Mouse (Mus musculus) lung, postnatal 14 days (tissue): ENCODE measurements at regions not wholly inside any gene's neighbourhood (a gene's known extent, or its start where the extent isn't known, plus 50 kb on each side); places are given as distances from the start of the nearest gene placed in this dataset.
"Not testable (repeated sequence)": the region's sequence is repeated elsewhere in the genome, so short reads cannot be mapped to it uniquely, and the experiment has no call there.

Experiments
- DNase-seq: peaks from one replicate; pipeline ENCODE4 v3.0.0; 2021

DNA sequence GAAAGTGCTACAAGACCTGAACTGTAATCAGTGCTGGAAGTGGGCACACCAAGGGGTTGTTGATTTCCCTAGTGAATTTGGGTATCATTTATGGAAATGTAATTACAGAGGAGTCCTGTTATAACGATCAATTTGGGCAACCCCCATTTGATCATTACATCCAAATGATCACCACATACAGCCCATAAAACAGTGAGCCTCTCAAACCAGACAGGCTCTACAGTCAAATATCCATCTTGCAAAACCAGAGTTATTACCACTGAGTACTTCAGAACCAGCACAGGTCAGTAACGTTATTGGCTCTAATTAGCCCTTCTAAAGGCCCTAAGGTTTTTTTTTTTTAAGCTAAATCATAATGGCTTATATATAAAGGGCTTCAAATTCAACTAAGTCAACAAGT lies 934.4 kb downstream of the Ttll7 start:
- DNase-seq, result no peak

DNA sequence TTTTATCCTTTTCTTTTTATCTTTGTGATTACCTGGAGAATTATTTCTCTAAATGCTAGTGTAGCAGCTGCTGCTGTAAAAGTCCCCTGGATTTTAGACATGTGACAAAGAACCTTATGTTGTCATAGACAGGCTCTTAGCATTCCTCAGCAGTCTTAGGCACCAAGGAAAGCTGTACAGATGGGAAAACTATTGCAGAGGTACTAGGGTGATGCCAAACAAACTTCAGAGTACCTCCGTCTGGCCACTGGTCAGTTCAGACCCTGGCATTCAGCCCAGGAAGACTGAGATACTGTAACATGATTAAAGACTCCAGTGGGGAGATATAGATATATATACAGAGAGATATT lies 898.6 kb downstream of the Ttll7 start:
- DNase-seq, result no peak

DNA sequence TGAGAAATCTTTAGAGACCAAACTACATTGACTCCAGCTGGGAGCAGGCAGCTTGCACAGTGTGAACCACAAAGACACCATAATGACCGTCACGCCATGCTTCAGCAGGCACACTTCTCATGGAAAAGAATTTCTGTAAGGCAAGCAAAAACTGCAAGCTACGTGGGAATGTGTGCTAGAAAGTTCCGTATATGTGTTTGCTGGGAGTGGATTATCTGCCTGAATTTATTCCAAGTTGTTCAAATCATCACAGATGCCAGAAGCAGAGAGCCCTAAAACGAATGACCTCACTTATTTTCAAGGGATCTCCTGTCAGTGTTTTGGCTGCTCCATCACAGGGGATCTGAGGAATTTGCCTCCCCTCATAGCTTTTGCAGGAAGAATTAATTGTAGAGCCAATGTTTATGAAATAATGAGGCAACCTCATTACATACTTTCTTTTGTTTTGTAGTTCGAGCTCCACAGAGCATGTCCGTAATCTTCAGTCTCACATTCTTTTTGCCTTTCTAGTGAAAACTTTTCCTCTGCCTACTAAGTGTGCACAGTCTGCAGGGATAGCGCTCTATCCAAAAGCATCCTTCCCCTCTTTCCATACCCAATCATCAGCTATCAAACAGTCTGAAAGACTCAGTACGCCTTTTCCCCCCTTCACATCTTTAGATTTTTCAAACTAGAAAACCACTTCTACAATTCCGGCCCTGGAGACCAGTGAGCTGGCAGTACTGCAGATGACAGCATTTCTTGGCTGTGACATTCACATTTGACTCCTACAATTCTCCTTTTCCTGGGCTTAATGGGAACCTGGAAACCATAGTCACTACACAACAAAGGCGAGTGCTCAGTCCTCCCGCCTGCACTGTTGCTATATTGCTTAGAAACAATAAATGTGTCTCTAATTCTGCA lies 898.0 kb downstream of the Ttll7 start:
- no peak for DNase-seq

DNA sequence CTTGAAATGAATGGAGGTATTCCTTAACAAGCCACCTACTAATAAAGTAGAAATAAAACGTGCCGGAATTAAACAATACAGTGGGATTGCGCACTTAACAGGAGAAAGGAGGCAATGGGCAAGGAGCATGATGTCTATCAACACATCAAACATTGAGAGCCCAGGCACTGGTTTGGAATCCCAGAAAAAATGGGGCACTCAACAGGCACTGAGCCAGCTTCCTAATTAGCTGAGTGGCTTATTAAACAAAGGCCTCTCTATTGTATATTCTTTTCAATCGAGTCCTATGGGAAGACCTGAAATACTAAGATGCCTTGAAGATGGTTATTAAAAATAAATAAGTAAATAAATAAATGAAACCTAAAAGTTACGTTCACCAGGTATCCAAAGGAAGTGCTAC lies 897.3 kb downstream of the Ttll7 start:
- DNase-seq, result no peak

DNA sequence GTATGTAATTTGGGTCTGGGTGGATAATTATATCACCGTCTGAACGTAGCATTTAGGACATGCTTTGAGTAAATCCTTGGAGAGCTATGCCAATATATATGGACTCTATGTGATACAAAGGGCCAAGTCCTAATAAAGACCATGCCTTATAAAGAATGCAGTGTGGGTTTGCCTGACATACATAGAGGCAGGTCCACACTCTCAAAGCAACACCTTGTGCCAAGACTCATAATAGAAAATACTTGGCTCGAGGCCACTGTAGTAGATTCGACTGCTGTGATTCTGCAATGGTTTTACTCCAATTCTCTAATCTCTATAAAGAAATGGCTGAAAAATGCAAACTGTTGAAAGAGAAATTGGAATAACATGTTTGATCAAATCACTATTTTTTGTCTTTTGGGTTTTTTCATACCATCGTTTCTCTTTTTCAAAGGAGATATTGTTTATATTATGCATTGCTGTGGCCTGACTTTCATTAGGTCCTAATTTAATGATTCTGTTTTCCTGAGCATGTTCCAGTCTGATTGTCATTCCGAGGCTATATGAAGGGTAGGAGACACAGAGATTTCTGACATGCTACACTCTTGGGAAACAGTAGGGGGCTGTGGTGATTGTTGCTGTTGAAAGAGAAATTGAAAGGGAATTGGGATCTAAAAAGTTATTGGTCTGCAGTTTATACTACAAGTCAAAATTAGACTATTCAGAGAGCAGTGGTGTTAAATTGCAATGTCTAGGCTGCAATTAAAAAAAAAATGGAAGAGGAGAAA lies 884.7 kb downstream of the Ttll7 start:
- no peak for DNase-seq

DNA sequence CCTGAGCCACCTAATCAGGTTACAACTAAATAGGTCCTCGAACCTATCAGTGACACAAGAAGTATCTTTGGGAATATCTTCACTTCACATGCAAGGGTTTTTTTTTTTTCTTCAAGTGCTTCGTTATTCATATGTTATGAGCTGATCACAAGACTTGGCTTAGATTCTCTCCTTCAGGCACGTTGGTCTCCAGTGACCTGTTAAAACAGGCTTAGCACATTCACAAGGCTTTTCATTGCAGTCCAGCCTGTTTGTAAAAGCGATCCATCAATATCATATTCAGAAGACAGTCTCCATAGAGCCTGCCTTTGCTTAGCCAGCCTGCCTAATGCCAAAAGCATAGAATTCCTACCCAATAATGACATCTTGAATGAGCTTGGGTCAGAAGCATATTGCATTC lies 864.2 kb downstream of the Ttll7 start:
- no peak for DNase-seq

DNA sequence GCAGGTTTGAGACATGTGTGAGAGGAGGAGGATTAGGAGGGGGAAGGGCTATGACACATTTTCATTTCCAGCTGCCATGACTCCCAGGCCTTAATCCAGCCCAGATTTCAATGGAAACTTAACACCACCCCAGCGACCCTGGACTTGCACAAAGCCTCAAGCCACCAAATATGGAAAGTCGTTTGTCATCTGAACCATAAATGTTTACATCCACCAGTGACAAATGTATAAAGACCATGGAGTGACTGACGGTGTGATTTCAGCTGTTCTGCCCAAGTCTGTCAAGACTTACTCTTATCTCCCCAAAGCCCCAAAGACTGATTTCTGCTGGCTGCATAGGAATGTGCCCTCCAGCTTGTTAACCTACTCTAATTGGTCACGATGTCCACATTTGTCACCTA lies 855.2 kb downstream of the Ttll7 start:
- DNase-seq, result no peak

DNA sequence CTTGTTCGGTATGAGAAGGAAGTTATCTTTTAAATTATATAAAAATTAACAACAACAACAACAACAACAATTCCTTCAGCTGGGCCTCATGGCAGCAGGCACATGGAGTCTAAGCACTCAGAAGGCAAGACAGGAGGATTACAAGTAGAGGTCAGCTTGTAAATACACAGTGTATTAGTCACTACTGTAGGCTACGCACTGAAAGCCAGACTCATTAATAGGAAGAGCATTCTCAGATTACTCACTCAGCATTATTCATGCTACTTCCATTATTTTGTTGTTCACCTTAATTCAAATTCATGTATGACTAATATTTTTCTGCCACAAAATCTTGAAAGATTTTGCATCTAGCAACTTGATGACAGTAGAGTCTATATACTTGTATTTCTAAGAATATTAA lies 831.6 kb downstream of the Ttll7 start:
- no peak for DNase-seq

DNA sequence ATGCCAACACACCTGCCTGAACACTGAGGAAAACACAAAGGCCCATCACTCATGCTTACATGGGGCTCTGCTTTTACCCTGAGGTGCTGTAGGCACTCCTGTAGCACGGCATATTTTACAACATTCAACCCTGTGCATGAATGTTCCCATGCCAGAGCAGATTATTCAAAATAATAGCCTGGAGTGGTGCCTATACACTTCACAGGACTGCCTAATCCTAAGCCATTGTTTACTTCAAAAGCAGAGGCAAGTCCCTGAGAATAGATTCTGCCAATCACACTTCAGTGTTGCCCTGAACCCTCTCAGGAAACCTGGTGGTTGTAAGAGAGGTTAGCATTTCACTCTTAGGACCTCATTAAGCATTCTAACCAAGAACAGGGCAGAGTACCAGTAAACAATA lies 828.1 kb downstream of the Ttll7 start:
- DNase-seq, result no peak

DNA sequence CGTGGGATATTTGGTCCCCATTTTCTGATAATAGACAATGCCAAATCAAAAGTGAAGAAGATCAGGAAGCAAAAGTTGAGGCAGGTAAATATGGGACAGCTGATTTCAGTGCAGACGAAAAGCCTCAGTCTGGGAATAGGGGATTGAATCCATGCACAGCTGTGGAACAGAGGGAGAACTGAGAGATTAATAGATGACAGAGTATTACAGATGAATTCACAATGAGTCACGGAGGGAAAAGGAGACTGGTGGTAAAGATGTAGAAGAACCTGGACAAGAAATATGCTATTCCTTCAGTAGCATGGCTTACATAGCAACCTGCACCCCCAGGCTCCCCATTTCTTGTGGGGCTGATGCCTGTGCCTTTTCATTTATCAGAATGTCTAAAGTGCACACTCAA lies 810.4 kb downstream of the Ttll7 start:
- no peak for DNase-seq

DNA sequence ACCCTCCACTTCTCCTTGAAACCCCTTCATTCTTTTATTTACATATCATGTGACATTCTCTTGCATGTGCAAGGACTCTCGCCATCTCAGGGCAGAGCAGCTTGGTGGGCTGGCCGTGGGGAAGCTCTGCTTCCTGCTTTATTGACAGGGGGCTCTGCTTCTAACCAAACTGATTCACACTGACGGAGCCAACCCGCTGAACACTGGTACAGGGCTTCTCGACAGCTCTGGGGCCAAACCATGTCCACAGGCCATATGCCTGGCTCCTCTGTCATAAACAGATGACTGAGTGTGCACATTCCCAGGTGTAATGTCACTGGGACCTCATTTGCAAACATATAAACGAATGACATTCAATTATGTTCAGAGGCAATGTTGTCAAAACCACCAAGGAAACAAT lies 800.7 kb downstream of the Ttll7 start:
- no peak for DNase-seq

DNA sequence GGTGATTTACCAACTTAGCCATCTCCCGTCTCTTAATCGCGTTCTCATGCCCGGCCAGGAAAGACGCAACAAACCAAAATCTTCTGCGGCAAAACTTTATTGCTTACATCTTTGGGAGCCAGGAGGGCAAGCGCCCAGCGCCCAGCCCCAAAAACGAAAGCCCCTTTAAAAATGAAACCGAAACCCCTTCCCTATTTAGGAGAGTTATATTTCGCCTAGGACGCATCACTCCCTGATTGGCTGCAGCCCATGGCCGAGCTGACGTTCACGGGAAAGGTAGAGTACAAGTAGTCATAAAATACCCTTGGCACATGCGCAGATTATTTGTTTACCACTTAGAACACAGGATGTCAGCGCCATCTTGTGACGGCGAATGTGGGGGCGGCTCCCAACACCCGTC lies 783.3 kb downstream of the Ttll7 start:
- DNase-seq, result not testable (repeated sequence)

DNA sequence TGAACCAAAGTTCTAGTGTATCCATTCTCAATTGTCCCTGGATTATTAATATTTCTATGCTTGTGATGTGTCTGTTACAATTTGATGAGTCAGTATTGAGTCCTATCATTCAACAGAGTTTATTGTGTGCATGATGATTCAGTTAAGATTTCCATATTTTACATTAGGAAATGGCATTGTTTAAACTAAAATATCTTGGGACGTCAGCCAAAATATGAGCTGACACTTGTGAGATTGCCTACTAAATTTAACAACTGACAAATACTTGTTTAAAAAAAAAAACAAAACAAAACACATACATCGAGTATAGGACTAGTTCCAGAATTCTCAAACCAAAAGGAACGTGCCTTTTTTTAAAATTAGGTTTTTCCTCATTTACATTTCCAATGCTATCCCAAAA lies 779.0 kb downstream of the Ttll7 start:
- DNase-seq, result no peak

DNA sequence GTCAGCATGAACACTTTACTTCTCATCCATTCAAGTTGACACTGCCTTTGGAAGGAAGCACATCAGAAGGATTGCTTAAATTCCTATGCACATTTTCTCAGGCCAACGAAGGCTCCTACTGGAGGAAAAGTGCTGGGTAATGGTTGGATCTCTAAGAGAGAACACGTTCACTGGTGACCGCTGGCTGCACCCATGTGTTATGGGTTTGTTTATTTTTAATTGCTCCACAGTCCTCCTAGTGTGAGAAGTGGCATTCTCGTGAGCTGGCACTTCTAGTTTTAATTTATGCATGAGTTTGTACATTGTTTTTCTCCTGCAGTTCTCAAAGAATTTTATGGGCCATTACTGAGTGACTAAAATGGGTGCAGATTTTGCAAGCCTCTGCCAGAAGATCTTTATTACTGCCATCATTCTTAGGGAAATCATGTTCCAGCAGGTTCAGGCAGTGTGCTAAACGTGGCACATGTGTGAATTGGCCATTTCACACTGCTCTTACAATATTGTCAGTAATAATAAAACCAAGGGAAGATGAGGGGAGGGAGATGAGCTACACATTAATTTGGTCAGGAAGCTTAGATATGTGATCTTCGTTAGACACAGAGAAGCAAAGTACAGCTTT lies 731.6 kb downstream of the Ttll7 start:
- no peak for DNase-seq

DNA sequence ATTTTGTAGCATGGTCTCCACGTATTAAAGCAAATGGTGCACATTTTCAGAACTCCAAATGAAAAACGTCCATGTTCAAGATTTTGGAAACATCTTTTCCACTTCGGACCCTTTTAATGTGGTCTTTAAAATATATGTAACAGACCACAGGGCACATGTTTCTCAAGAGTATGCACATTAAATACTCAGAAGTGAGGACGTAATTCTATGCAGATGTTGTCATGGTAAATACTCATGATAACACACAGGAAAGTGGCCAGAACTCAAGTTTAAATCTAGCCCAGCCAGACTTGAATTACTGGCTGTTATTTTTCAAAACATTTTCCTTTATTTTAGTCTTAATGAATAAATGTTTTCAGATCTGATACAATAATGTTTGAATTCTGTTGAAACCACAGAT lies 719.7 kb downstream of the Ttll7 start:
- DNase-seq, result no peak

DNA sequence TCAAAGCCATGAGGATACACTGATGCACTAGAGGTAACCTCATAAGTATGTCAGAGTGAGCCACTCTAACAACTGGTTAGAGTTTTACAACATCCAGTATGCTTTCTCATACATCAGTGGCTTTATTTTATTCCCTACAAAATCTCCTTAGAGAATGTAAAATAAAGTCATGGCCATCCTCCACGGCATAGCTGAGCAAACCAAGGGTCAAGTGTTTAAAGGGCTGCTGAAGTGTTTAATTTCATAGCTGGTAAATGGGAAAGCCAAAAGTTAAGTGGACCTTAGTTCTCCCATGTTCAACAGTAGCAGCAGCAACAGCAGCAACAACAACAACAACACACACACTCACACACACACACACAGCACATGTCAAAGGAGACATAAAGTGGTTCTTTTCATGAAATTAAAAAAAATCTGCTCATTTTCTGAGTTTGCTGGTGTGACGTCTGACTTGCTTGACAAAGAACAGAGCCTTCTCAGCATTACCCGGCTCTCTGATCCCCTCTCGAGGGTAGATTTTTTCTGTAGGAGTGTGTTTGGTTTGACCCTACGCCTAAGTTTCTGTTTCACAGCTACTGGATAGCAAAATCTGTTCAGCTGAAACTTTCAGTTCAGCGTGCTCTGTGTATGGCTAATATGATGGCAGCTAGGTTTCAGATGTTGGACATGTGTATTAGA lies 693.3 kb downstream of the Ttll7 start:
- no peak for DNase-seq

DNA sequence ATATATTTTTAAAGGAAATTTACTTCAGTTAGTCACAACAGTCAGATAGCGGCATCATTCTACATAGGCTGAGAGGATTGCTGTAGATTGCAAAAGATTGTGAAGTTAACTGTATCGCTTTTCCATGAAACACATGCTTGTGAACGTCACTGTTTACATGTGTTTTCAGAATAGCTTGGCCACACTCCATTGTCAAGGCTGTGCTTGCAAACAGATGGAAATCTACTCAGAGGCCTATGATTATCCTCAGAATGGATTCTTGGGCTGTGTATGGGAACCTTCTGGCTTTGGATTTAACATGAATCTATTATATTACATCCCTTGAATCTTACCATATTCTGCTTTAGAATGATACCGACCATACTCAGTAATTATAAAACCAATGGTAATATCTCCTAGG lies 690.1 kb downstream of the Ttll7 start:
- no peak for DNase-seq

DNA sequence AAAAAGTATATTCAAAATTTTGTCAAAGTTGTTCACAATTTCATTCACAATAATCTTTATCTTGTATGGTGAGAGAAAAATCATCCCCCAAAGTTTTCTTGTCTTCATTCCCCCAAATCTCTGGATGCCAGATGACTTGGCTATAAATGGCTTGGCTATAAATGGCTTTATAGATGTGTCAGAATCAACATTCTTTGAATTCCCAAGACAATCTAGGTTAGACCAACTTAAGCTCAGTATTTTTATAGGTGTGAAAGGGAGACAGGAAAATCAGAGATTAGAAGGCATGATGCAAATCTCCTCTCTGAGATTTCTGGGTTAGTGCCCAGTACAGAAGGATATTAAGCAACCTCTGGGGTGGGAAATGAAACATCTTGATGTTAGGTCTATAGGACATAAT lies 685.4 kb downstream of the Ttll7 start:
- no peak for DNase-seq

DNA sequence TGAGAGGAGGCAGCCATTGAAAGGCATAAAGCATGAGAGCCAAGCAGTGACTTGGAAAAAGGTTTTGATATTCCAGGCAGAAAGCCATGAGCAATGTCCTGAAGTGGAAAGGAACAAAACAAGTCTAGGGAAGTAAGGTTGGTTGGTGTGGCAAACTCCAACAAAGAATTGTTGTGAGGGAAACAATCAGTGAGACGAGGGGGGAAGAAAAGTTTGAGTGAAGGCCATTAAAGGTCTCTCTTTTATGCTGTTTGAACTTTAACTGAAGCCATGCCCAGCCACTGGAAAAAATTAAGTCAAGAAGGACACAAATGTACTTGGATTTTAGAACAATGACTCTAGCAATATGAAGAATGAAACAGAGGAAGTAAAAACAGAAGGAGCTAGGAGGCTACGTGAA lies 680.0 kb downstream of the Ttll7 start:
- no peak for DNase-seq

DNA sequence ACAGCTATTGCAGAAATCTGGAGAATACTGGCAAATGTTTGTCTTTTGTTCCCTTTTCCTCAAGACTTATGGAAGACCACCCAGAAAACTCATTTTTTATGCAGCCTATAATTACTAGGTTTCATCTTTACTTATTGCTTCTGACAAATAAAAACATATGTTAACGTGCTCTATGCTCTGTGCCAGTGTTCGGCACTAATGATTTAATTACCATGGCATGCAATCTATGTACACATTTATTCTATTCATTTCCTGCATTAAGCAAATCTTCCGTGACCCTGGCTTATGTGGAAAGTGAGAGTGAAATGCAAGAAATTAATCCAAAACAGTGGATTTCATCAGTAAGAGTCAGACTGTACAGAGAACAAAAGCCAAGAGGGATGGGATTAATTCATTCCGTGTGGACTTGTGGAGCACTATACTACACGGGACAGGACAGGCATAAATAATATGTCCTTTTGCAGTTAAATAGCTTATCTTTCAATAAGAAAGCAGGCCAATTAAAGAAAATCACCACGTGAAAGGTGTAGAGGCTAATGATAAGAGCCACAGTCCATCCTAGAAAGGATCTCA lies 679.5 kb downstream of the Ttll7 start:
- no peak for DNase-seq
